Mouse (Mus musculus) brain, embryonic 14.5 days (tissue): ENCODE results near the gene Dock9.

Experiments
- CTCF ChIP-seq: fragments of 200-500 bp; IDR thresholded peaks from 2 replicates; pipeline ENCODE4 v1.5.1; 2012; ENCODE audit warnings: inconsistent platforms, mild to moderate bottlenecking, moderate library complexity, borderline replicate concordance; ENCODE audit not compliant: insufficient read depth, insufficient read length; ENCODE audit errors: extremely low read depth
- POLR2A ChIP-seq: fragments of 200-500 bp; IDR thresholded peaks from 2 replicates; pipeline ENCODE4 v1.6.1; 2012; ENCODE audit warnings: mild to moderate bottlenecking, inconsistent platforms, borderline replicate concordance; ENCODE audit not compliant: poor library complexity, insufficient read depth, insufficient read length, severe bottlenecking; ENCODE audit errors: extremely low read depth

GRCm38 (mm10) chr14:121825521-121826445 lies 28.1 kb upstream of the Dock9 start:
- TF ChIP-seq CTCF, result no peak
- TF ChIP-seq POLR2A, result no peak
